Mouse (Mus musculus) G1E (cell line): ENCODE data around the gene Map6. TPM values are rescaled to one million over a fixed set of nuclear protein-coding genes. Genes with fewer than 3 reads are reported as not detected.

ENCODE experiments used
- ATAC-seq: 2 replicates; pipeline ENCODE4 v1.8.0; 2016; ENCODE audit warnings: mild to moderate bottlenecking; ENCODE audit not compliant: insufficient number of reproducible peaks, poor library complexity, low FRiP score, severe bottlenecking; ENCODE audit errors: extremely low read depth
- DNase-seq: peaks from one replicate; pipeline ENCODE4 v3.0.0; 2012; ENCODE audit warnings: low spot score
- H3K27me3 ChIP-seq: 2 replicates; pipeline ENCODE4 v1.6.1; 2012; ENCODE audit warnings: mild to moderate bottlenecking, low read length, inconsistent platforms; ENCODE audit not compliant: insufficient read depth
- H3K36me3 ChIP-seq: replicated peaks from 2 replicates; pipeline ENCODE3; 2012; ENCODE audit warnings: mild to moderate bottlenecking, inconsistent platforms
- H3K4me1 ChIP-seq: 2 replicates; pipeline ENCODE4 v1.6.1; 2012; ENCODE audit warnings: low read depth, low read length, inconsistent platforms, mixed read lengths; ENCODE audit not compliant: insufficient read depth
- H3K4me3 ChIP-seq: 2 replicates; pipeline ENCODE4 v1.5.1; 2012; ENCODE audit warnings: low read depth, mild to moderate bottlenecking, inconsistent platforms, low read length, moderate library complexity, mixed read lengths
- H3K9me3 ChIP-seq: replicated peaks from 2 replicates; pipeline ENCODE4 v1.6.1; 2012; ENCODE audit warnings: inconsistent platforms
- CTCF ChIP-seq: IDR thresholded peaks from 2 replicates; pipeline ENCODE4 v1.5.1; 2012; ENCODE audit warnings: low read depth, low read length, inconsistent platforms, mixed read lengths
- GATA1 ChIP-seq: IDR thresholded peaks from 2 replicates; pipeline ENCODE4 v1.6.1; 2012; ENCODE audit warnings: borderline replicate concordance, low read length, inconsistent platforms, mixed read lengths
- GATA2 ChIP-seq: IDR thresholded peaks from 2 replicates; pipeline ENCODE4 v1.6.1; 2012; ENCODE audit warnings: low read depth, low read length, inconsistent platforms, borderline replicate concordance
- POLR2AphosphoS5 ChIP-seq: IDR thresholded peaks from 2 replicates; pipeline ENCODE4 v1.6.1; 2012; ENCODE audit warnings: low read depth, low read length, inconsistent platforms; ENCODE audit not compliant: insufficient replicate concordance
- TAL1 ChIP-seq: conservative IDR thresholded peaks from 2 replicates; pipeline ENCODE4 v1.6.1; 2012; ENCODE audit warnings: low read depth, low read length, inconsistent platforms, mixed read lengths
- polyA plus RNA-seq: library from polyadenylated mRNA; stranded (reverse); fragments of >175 nt; gene quantifications from 2 replicates; pipeline ENCODE4 v1.2.3, GENCODE M21; 2012
- total RNA-seq, 2 experiments: library from RNA; stranded (forward) in 1 of 2; stranded (reverse) in 1 of 2; fragments of 200-1000 nt in 1 of 2; fragments of >200 nt in 1 of 2; fragmentation: Nextera tagmentation in 1 of 2; gene quantifications; 2 replicates each; pipeline ENCODE4 v1.2.3; 2014 to 2017

Map6 gene
- total and polyA plus RNA-seq, 3 experiments: 0.11 TPM; not detected in 2

- no peak for ATAC-seq
- Histone ChIP-seq H3K4me3 (no peak overlapping the region), H3K36me3 (no peaks in the 10 kb centered on the region), H3K9me3 (no peaks in the 10 kb centered on the region), H3K27me3 (peaks cover 8% of the 10 kb centered on the region; the same call in 1 of the 2 replicates), H3K4me1 (no peaks in the 10 kb centered on the region)
- TF ChIP-seq GATA2 (no peak), TAL1 (no peak), POLR2AphosphoS5 (no peak), GATA1 (no peak), CTCF (no peak)
- DNase-seq: no peak
These were observed 38.4 kb upstream of the Map6 start for GRCm38 (mm10) chr7:99228825-99229224.

- Histone ChIP-seq H3K27me3 (peaks cover 8% of the 10 kb centered on the region; the same call in 1 of the 2 replicates), H3K4me1 (no peaks in the 10 kb centered on the region), H3K4me3 (no peak overlapping the region), H3K36me3 (no peaks in the 10 kb centered on the region), H3K9me3 (no peaks in the 10 kb centered on the region)
- TF ChIP-seq GATA1: no peak
- peak; percentile 32; the same call in 1 of the 2 replicates for TF ChIP-seq CTCF
- no peak for TF ChIP-seq TAL1
- DNase-seq (peak; percentile 23), ATAC-seq (no peak)
These were observed 37.8 kb upstream of the Map6 start for GRCm38 (mm10) chr7:99229411-99229810.

GRCm38 (mm10) chr7:99230061-99230747, 37.0 kb upstream of the Map6 start:
- no peaks in the 10 kb centered on the region for H3K36me3 ChIP-seq
- H3K4me3 ChIP-seq: no peak overlapping the region
- peaks cover 5% of the 10 kb centered on the region; the same call in 1 of the 2 replicates for H3K27me3 ChIP-seq
- TF ChIP-seq GATA1 (no peak), POLR2AphosphoS5 (no peak), CTCF (no peak), TAL1 (no peak), GATA2 (no peak)
- no peaks in the 10 kb centered on the region for H3K9me3 ChIP-seq
- no peaks in the 10 kb centered on the region for H3K4me1 ChIP-seq
- ATAC-seq: no peak
- DNase-seq: no peak

- Histone ChIP-seq H3K9me3 (no peaks in the 10 kb centered on the region), H3K4me3 (no peak overlapping the region), H3K27me3 (peaks cover 12% of the 10 kb centered on the region), H3K36me3 (no peaks in the 10 kb centered on the region), H3K4me1 (no peaks in the 10 kb centered on the region)
- TF ChIP-seq POLR2AphosphoS5 (no peak), GATA1 (no peak), TAL1 (no peak), CTCF (no peak), GATA2 (no peak)
- DNase-seq (no peak), ATAC-seq (no peak)
These were observed 34.7 kb upstream of the Map6 start for GRCm38 (mm10) chr7:99232571-99232970.

- no peak for TF ChIP-seq CTCF
- TF ChIP-seq POLR2AphosphoS5: no peak
- TF ChIP-seq GATA1: no peak
- no peak for TF ChIP-seq TAL1
- no peak for TF ChIP-seq GATA2
- DNase-seq (no peak), ATAC-seq (no peak)
- H3K4me3 ChIP-seq: no peak overlapping the region
- no peaks in the 10 kb centered on the region for H3K36me3 ChIP-seq
- peaks cover 4% of the 10 kb centered on the region; the same call in 1 of the 2 replicates for H3K4me1 ChIP-seq
- no peaks in the 10 kb centered on the region for H3K9me3 ChIP-seq
- peaks cover 25% of the 10 kb centered on the region for H3K27me3 ChIP-seq
These were observed 32.3 kb upstream of the Map6 start for GRCm38 (mm10) chr7:99234916-99235315.

GRCm38 (mm10) chr7:99235657-99236056, 31.6 kb upstream of the Map6 start:
- Histone ChIP-seq H3K27me3 (peaks cover 29% of the 10 kb centered on the region), H3K36me3 (no peaks in the 10 kb centered on the region), H3K4me3 (no peak overlapping the region), H3K4me1 (peaks cover 4% of the 10 kb centered on the region; the same call in 1 of the 2 replicates), H3K9me3 (no peaks in the 10 kb centered on the region)
- DNase-seq: no peak
- TF ChIP-seq CTCF: no peak
- no peak for TF ChIP-seq GATA2
- TF ChIP-seq GATA1: no peak
- no peak for TF ChIP-seq POLR2AphosphoS5
- no peak for ATAC-seq
